Mouse (Mus musculus): ENCODE measurements around the gene F930015N05Rik. TPM values are rescaled to one million over a fixed set of nuclear protein-coding genes. Genes with fewer than 3 reads are reported as not detected.

Gene F930015N05Rik
- 0.49 and 0.91 TPM in 2 replicates for polyA plus RNA-seq (2014; fragmentation: Nextera tagmentation; extraction: Ambion mirVana)

GRCm38 (mm10) chr11:64436412-64436727 lies at the start of gene F930015N05Rik:
Gene F930015N05Rik (minus strand): TSS chr11:64436653.
- peak within 1 kb of the TSS; percentile 89 for H3K4me2 ChIP-seq
- H3K36me3 ChIP-seq (ENCODE audit: control insufficient read depth, insufficient read depth, low read length) = no peaks in the 10 kb centered on the region
- H3K4me1 ChIP-seq (replicated peaks; ENCODE audit: control insufficient read depth, insufficient read depth, low read length) = no peaks in the 10 kb centered on the region
- no peaks in the 10 kb centered on the region for H3K9me3 ChIP-seq (ENCODE audit: control insufficient read depth, low read length)
- DNase-seq (ENCODE audit: low spot score) = no peak
- no peak for ATAC-seq (replicated peaks; ENCODE audit: low FRiP score)
- WGBS = 3% methylated on average over 24 of the region's 24 CpGs
- peak within 1 kb of the TSS; percentile 63 for H3K4me3 ChIP-seq (ENCODE audit: low read depth, low read length)
- H3K9ac ChIP-seq (ENCODE audit: low read depth, low read length) = peak within 1 kb of the TSS; percentile 53
- peak within 1 kb of the TSS; percentile 44 for H3K27ac ChIP-seq (ENCODE audit: low read depth, low read length)
- H3K27me3 ChIP-seq (replicated peaks; ENCODE audit: control insufficient read depth, insufficient read depth, low read length) = peaks cover 24% of the 10 kb centered on the region

GRCm38 (mm10) chr11:64481445-64481844 lies 45.0 kb upstream of the F930015N05Rik start:
- H3K4me2 ChIP-seq = no peak overlapping the region
- ATAC-seq (replicated peaks; ENCODE audit: low FRiP score) (no peak), DNase-seq (ENCODE audit: low spot score) (no peak)
- no peak overlapping the region for H3K27ac ChIP-seq (ENCODE audit: low read depth, low read length)
- WGBS = 67% methylated on average over 3 of the region's 3 CpGs
- H3K36me3 ChIP-seq (ENCODE audit: control insufficient read depth, insufficient read depth, low read length) = no peaks in the 10 kb centered on the region
- H3K4me3 ChIP-seq (ENCODE audit: low read depth, low read length) = no peak overlapping the region
- H3K4me1 ChIP-seq (replicated peaks; ENCODE audit: control insufficient read depth, insufficient read depth, low read length) = no peaks in the 10 kb centered on the region
- no peak overlapping the region for H3K9ac ChIP-seq (ENCODE audit: low read depth, low read length)
- H3K27me3 ChIP-seq (replicated peaks; ENCODE audit: control insufficient read depth, insufficient read depth, low read length) = no peaks in the 10 kb centered on the region
- H3K9me3 ChIP-seq (ENCODE audit: control insufficient read depth, low read length) = no peaks in the 10 kb centered on the region

GRCm38 (mm10) chr11:64473679-64474078 lies 37.2 kb upstream of the F930015N05Rik start:
- Histone ChIP-seq H3K36me3 (ENCODE audit: control insufficient read depth, insufficient read depth, low read length) (no peaks in the 10 kb centered on the region), H3K4me3 (ENCODE audit: low read depth, low read length) (no peak overlapping the region), H3K9me3 (ENCODE audit: control insufficient read depth, low read length) (no peaks in the 10 kb centered on the region), H3K27me3 (replicated peaks; ENCODE audit: control insufficient read depth, insufficient read depth, low read length) (no peaks in the 10 kb centered on the region), H3K27ac (ENCODE audit: low read depth, low read length) (no peak overlapping the region), H3K9ac (ENCODE audit: low read depth, low read length) (no peak overlapping the region), H3K4me2 (no peak overlapping the region), H3K4me1 (replicated peaks; ENCODE audit: control insufficient read depth, insufficient read depth, low read length) (no peaks in the 10 kb centered on the region; the same call in 1 of the 2 replicates)
- no peak for ATAC-seq (replicated peaks; ENCODE audit: low FRiP score)
- no peak for DNase-seq (ENCODE audit: low spot score)
- 69% methylated on average over 3 of the region's 3 CpGs for WGBS

- H3K4me2 ChIP-seq = no peak overlapping the region
- H3K9me3 ChIP-seq (ENCODE audit: control insufficient read depth, low read length) = no peaks in the 10 kb centered on the region
- ATAC-seq (replicated peaks; ENCODE audit: low FRiP score) = no peak
- H3K9ac ChIP-seq (ENCODE audit: low read depth, low read length) = no peak overlapping the region
- DNase-seq (ENCODE audit: low spot score) = no peak
- no peak overlapping the region for H3K27ac ChIP-seq (ENCODE audit: low read depth, low read length)
- H3K27me3 ChIP-seq (replicated peaks; ENCODE audit: control insufficient read depth, insufficient read depth, low read length) = no peaks in the 10 kb centered on the region
- no peaks in the 10 kb centered on the region; the same call in 1 of the 2 replicates for H3K4me1 ChIP-seq (replicated peaks; ENCODE audit: control insufficient read depth, insufficient read depth, low read length)
- no peaks in the 10 kb centered on the region for H3K36me3 ChIP-seq (ENCODE audit: control insufficient read depth, insufficient read depth, low read length)
- no peak overlapping the region for H3K4me3 ChIP-seq (ENCODE audit: low read depth, low read length)
Measured at GRCm38 (mm10) chr11:64470689-64471088, 34.2 kb upstream of the F930015N05Rik start.

GRCm38 (mm10) chr11:64468737-64469136 lies 32.3 kb upstream of the F930015N05Rik start:
- 69% methylated on average over 4 of the region's 4 CpGs for WGBS

GRCm38 (mm10) chr11:64461746-64462145 lies 25.3 kb upstream of the F930015N05Rik start:
- no peak overlapping the region for H3K9ac ChIP-seq (ENCODE audit: low read depth, low read length)
- H3K27ac ChIP-seq (ENCODE audit: low read depth, low read length) = no peak overlapping the region
- H3K9me3 ChIP-seq (ENCODE audit: control insufficient read depth, low read length) = no peaks in the 10 kb centered on the region
- ATAC-seq (replicated peaks; ENCODE audit: low FRiP score) (no peak), DNase-seq (ENCODE audit: low spot score) (no peak)
- H3K27me3 ChIP-seq (replicated peaks; ENCODE audit: control insufficient read depth, insufficient read depth, low read length) = no peaks in the 10 kb centered on the region
- H3K4me1 ChIP-seq (replicated peaks; ENCODE audit: control insufficient read depth, insufficient read depth, low read length) = no peaks in the 10 kb centered on the region
- H3K36me3 ChIP-seq (ENCODE audit: control insufficient read depth, insufficient read depth, low read length) = no peaks in the 10 kb centered on the region
- no peak overlapping the region for H3K4me3 ChIP-seq (ENCODE audit: low read depth, low read length)
- H3K4me2 ChIP-seq = no peak overlapping the region
- 60% methylated on average over 3 of the region's 3 CpGs for WGBS

More at GRCm38 (mm10) chr11:64468737-64469136, 32.3 kb upstream of the F930015N05Rik start:
- Histone ChIP-seq H3K9ac (ENCODE audit: low read depth, low read length) (no peak overlapping the region), H3K27ac (ENCODE audit: low read depth, low read length) (no peak overlapping the region), H3K36me3 (ENCODE audit: control insufficient read depth, insufficient read depth, low read length) (no peaks in the 10 kb centered on the region), H3K4me2 (no peak overlapping the region), H3K27me3 (replicated peaks; ENCODE audit: control insufficient read depth, insufficient read depth, low read length) (no peaks in the 10 kb centered on the region), H3K4me3 (ENCODE audit: low read depth, low read length) (no peak overlapping the region), H3K9me3 (ENCODE audit: control insufficient read depth, low read length) (no peaks in the 10 kb centered on the region), H3K4me1 (replicated peaks; ENCODE audit: control insufficient read depth, insufficient read depth, low read length) (no peaks in the 10 kb centered on the region; the same call in 1 of the 2 replicates)
- ATAC-seq (replicated peaks; ENCODE audit: low FRiP score) (no peak), DNase-seq (ENCODE audit: low spot score) (no peak)

- ATAC-seq (replicated peaks; ENCODE audit: low FRiP score) (no peak), DNase-seq (ENCODE audit: low spot score) (no peak)
- no peak overlapping the region for H3K27ac ChIP-seq (ENCODE audit: low read depth, low read length)
- H3K4me1 ChIP-seq (replicated peaks; ENCODE audit: control insufficient read depth, insufficient read depth, low read length) = no peaks in the 10 kb centered on the region
- H3K27me3 ChIP-seq (replicated peaks; ENCODE audit: control insufficient read depth, insufficient read depth, low read length) = no peaks in the 10 kb centered on the region
- no peak overlapping the region for H3K4me3 ChIP-seq (ENCODE audit: low read depth, low read length)
- no peaks in the 10 kb centered on the region for H3K9me3 ChIP-seq (ENCODE audit: control insufficient read depth, low read length)
- H3K36me3 ChIP-seq (ENCODE audit: control insufficient read depth, insufficient read depth, low read length) = no peaks in the 10 kb centered on the region
- H3K9ac ChIP-seq (ENCODE audit: low read depth, low read length) = no peak overlapping the region
- 80% methylated on average over 9 of the region's 9 CpGs for WGBS
- H3K4me2 ChIP-seq = no peak overlapping the region
Measured at GRCm38 (mm10) chr11:64448586-64449315, 12.3 kb upstream of the F930015N05Rik start.

- Histone ChIP-seq H3K4me3 (ENCODE audit: low read depth, low read length) (no peak overlapping the region), H3K4me1 (replicated peaks; ENCODE audit: control insufficient read depth, insufficient read depth, low read length) (no peaks in the 10 kb centered on the region), H3K9ac (ENCODE audit: low read depth, low read length) (no peak overlapping the region), H3K36me3 (ENCODE audit: control insufficient read depth, insufficient read depth, low read length) (no peaks in the 10 kb centered on the region), H3K27me3 (replicated peaks; ENCODE audit: control insufficient read depth, insufficient read depth, low read length) (no peaks in the 10 kb centered on the region), H3K27ac (ENCODE audit: low read depth, low read length) (no peak overlapping the region), H3K4me2 (no peak overlapping the region), H3K9me3 (ENCODE audit: control insufficient read depth, low read length) (no peaks in the 10 kb centered on the region)
- 42% methylated on average over 1 of the region's 1 CpGs for WGBS
- ATAC-seq (replicated peaks; ENCODE audit: low FRiP score) = no peak
- no peak for DNase-seq (ENCODE audit: low spot score)
Measured at GRCm38 (mm10) chr11:64445227-64445626, 8.8 kb upstream of the F930015N05Rik start.

GRCm38 (mm10) chr11:64442701-64443100 lies 6.2 kb upstream of the F930015N05Rik start:
- no peak for DNase-seq (ENCODE audit: low spot score)
- no peaks in the 10 kb centered on the region for H3K36me3 ChIP-seq (ENCODE audit: control insufficient read depth, insufficient read depth, low read length)
- H3K27me3 ChIP-seq (replicated peaks; ENCODE audit: control insufficient read depth, insufficient read depth, low read length) = 0 out of 2 replicates have a peak, but pooled peaks cover 3% of the 10 kb centered on the region
- ATAC-seq (replicated peaks; ENCODE audit: low FRiP score) = no peak
- 41% methylated on average over 3 of the region's 3 CpGs for WGBS
- no peaks in the 10 kb centered on the region for H3K4me1 ChIP-seq (replicated peaks; ENCODE audit: control insufficient read depth, insufficient read depth, low read length)
- H3K4me3 ChIP-seq (ENCODE audit: low read depth, low read length) = no peak overlapping the region
- no peak overlapping the region for H3K4me2 ChIP-seq
- no peaks in the 10 kb centered on the region for H3K9me3 ChIP-seq (ENCODE audit: control insufficient read depth, low read length)
- H3K9ac ChIP-seq (ENCODE audit: low read depth, low read length) = no peak overlapping the region
- no peak overlapping the region for H3K27ac ChIP-seq (ENCODE audit: low read depth, low read length)

All from liver, embryonic 11.5 days (tissue).